Mouse (Mus musculus) intestine, embryonic 14.5 days (tissue): ENCODE results near the gene 4933434E20Rik. TPM values are rescaled to one million over a fixed set of nuclear protein-coding genes. Genes with fewer than 3 reads are reported as not detected.
A peak's percentile ranks its signal among the peaks of the same experiment; 100 is the strongest.

Source experiments
- ATAC-seq: fragments of 200-750 bp; cut with Nextera tagmentation; replicated peaks from 2 replicates; pipeline ENCODE4 v1.8.0; 2017; ENCODE audit warnings: low read depth, moderate number of reproducible peaks, moderate TSS enrichment, moderate library complexity; ENCODE audit not compliant: low FRiP score, low TSS enrichment
- DNase-seq: peaks from one replicate; pipeline ENCODE4 v3.0.0-alpha.2; 2018; ENCODE audit warnings: low spot score
- H3K27ac ChIP-seq: fragments of 300-500 bp; sonication (generic); 2 replicates; pipeline ENCODE4 v1.5.1; 2014; ENCODE audit warnings: low read depth, mild to moderate bottlenecking, control low read depth
- H3K27me3 ChIP-seq: fragments of 300-500 bp; sonication (generic); replicated peaks from 2 replicates; pipeline ENCODE4 v1.6.1; 2014; ENCODE audit warnings: low read length, control low read depth; ENCODE audit not compliant: control insufficient read depth, insufficient read depth
- H3K36me3 ChIP-seq: fragments of 300-500 bp; sonication (generic); 2 replicates; pipeline ENCODE4 v1.6.1; 2014; ENCODE audit warnings: low read length, control low read depth; ENCODE audit not compliant: control insufficient read depth, insufficient read depth
- H3K4me1 ChIP-seq: fragments of 300-500 bp; sonication (generic); replicated peaks from 2 replicates; pipeline ENCODE4 v1.6.1; 2014; ENCODE audit warnings: low read length, control low read depth, mixed read lengths; ENCODE audit not compliant: control insufficient read depth, insufficient read depth
- H3K4me2 ChIP-seq: fragments of 300-500 bp; sonication (generic); 2 replicates; pipeline ENCODE4 v1.6.1; 2014; ENCODE audit warnings: low read length
- H3K4me3 ChIP-seq: fragments of 300-500 bp; sonication (generic); 2 replicates; pipeline ENCODE4 v1.5.1; 2014; ENCODE audit warnings: low read depth, low read length, control low read depth, mixed read lengths
- H3K9ac ChIP-seq: fragments of 300-500 bp; sonication (generic); 2 replicates; pipeline ENCODE4 v1.6.1; 2014; ENCODE audit warnings: mild to moderate bottlenecking, low read length
- H3K9me3 ChIP-seq: fragments of 300-500 bp; sonication (generic); 2 replicates; pipeline ENCODE4 v1.6.1; 2016; ENCODE audit warnings: low read length, control low read depth; ENCODE audit not compliant: control insufficient read depth
- WGBS: fragments of 180-500 bp; shearing (Covaris S2); extraction: QIAGEN DNeasy Blood & Tissue Kit; methylation state at CpG from one replicate; pipeline ENCODE4 v1.1.7; 2014; 5-methylcytosine and 5-hydroxymethylcytosine counted together
- polyA plus RNA-seq: library from polyadenylated mRNA; unstranded; fragments of >200 nt; fragmentation: Nextera tagmentation; extraction: Ambion mirVana; gene quantifications from 2 replicates; pipeline ENCODE4 v1.2.1, GENCODE M21; 2014

Gene 4933434E20Rik
- polyA plus RNA-seq = 166 and 175 TPM in 2 replicates

- peak within 1 kb of the TSS; percentile 93 for H3K4me3 ChIP-seq
- H3K9ac ChIP-seq = peak within 1 kb of the TSS; percentile 97
- peak; percentile 83 for DNase-seq
- ATAC-seq = peak; percentile 76
- peak within 1 kb of the TSS; percentile 57 for H3K4me2 ChIP-seq
- no peaks in the 10 kb centered on the region for H3K27me3 ChIP-seq
- peaks cover 18% of the 10 kb centered on the region for H3K4me1 ChIP-seq
- peaks cover 30% of the 10 kb centered on the region for H3K36me3 ChIP-seq
- H3K9me3 ChIP-seq = no peaks in the 10 kb centered on the region
- peak within 1 kb of the TSS; percentile 95 for H3K27ac ChIP-seq
- 2% methylated on average over 40 of the region's 43 CpGs for WGBS
Observed at GRCm38 (mm10) chr3:90051441-90052350, at the start of gene 4933434E20Rik. 4933434E20Rik (plus strand) TSS chr3:90051636.

- no peaks in the 10 kb centered on the region for H3K9me3 ChIP-seq
- ATAC-seq (no peak), DNase-seq (no peak)
- H3K27ac ChIP-seq = peak overlapping the region; percentile 28; the same call in 1 of the 2 replicates
- H3K4me3 ChIP-seq = no peak overlapping the region
- peaks cover 94% of the 10 kb centered on the region for H3K36me3 ChIP-seq
- 43% methylated on average over 3 of the region's 3 CpGs for WGBS
- no peaks in the 10 kb centered on the region for H3K27me3 ChIP-seq
- H3K4me1 ChIP-seq = peaks cover 4% of the 10 kb centered on the region
- H3K9ac ChIP-seq = no peak overlapping the region
- peak overlapping the region; percentile 25; the same call in 1 of the 2 replicates for H3K4me2 ChIP-seq
Observed at GRCm38 (mm10) chr3:90004091-90004796, 47.2 kb upstream of the 4933434E20Rik start.

GRCm38 (mm10) chr3:90010291-90010690 lies 41.1 kb upstream of the 4933434E20Rik start:
- WGBS = 79% methylated on average over 2 of the region's 2 CpGs
- no peak overlapping the region for H3K27ac ChIP-seq

GRCm38 (mm10) chr3:90016626-90017025 lies 34.8 kb upstream of the 4933434E20Rik start:
- Histone ChIP-seq H3K4me2 (no peak overlapping the region), H3K27me3 (no peaks in the 10 kb centered on the region), H3K4me1 (no peaks in the 10 kb centered on the region), H3K9me3 (no peaks in the 10 kb centered on the region), H3K4me3 (no peak overlapping the region), H3K27ac (no peak overlapping the region), H3K9ac (no peak overlapping the region), H3K36me3 (peaks cover 100% of the 10 kb centered on the region)
- DNase-seq (no peak), ATAC-seq (no peak)
- 94% methylated on average over 4 of the region's 4 CpGs for WGBS

More at GRCm38 (mm10) chr3:90010291-90010690, 41.1 kb upstream of the 4933434E20Rik start:
- DNase-seq (no peak), ATAC-seq (no peak)
- Histone ChIP-seq H3K4me1 (no peaks in the 10 kb centered on the region), H3K9ac (no peak overlapping the region), H3K36me3 (peaks cover 99% of the 10 kb centered on the region), H3K9me3 (no peaks in the 10 kb centered on the region), H3K27me3 (no peaks in the 10 kb centered on the region), H3K4me3 (no peak overlapping the region), H3K4me2 (no peak overlapping the region)

- Histone ChIP-seq H3K4me1 (no peaks in the 10 kb centered on the region), H3K9ac (no peak overlapping the region), H3K36me3 (peaks cover 93% of the 10 kb centered on the region), H3K9me3 (no peaks in the 10 kb centered on the region), H3K4me3 (no peak overlapping the region), H3K4me2 (no peak overlapping the region), H3K27ac (no peak overlapping the region), H3K27me3 (no peaks in the 10 kb centered on the region)
- DNase-seq (no peak), ATAC-seq (no peak)
- 93% methylated on average over 2 of the region's 2 CpGs for WGBS
Observed at GRCm38 (mm10) chr3:90034653-90035052, 16.8 kb upstream of the 4933434E20Rik start.

- Histone ChIP-seq H3K4me2 (no peak overlapping the region), H3K36me3 (peaks cover 92% of the 10 kb centered on the region), H3K27ac (no peak overlapping the region), H3K27me3 (no peaks in the 10 kb centered on the region), H3K4me1 (no peaks in the 10 kb centered on the region), H3K9me3 (no peaks in the 10 kb centered on the region), H3K9ac (no peak overlapping the region), H3K4me3 (no peak overlapping the region)
- 97% methylated on average over 1 of the region's 1 CpGs for WGBS
- DNase-seq (no peak), ATAC-seq (no peak)
Observed at GRCm38 (mm10) chr3:90036263-90036662, 15.2 kb upstream of the 4933434E20Rik start.

GRCm38 (mm10) chr3:90049691-90050090 lies 1.7 kb upstream of the 4933434E20Rik start:
- H3K4me1 ChIP-seq = peaks cover 18% of the 10 kb centered on the region
- H3K4me3 ChIP-seq = no peak overlapping the region
- no peak overlapping the region for H3K4me2 ChIP-seq
- H3K27ac ChIP-seq = no peak overlapping the region
- ATAC-seq (no peak), DNase-seq (no peak)
- 61% methylated on average over 3 of the region's 3 CpGs for WGBS
- no peaks in the 10 kb centered on the region for H3K9me3 ChIP-seq
- no peaks in the 10 kb centered on the region for H3K27me3 ChIP-seq
- H3K36me3 ChIP-seq = peaks cover 30% of the 10 kb centered on the region
- no peak overlapping the region for H3K9ac ChIP-seq

- under 1% methylated on average over 81 of the region's 81 CpGs for WGBS
Observed at GRCm38 (mm10) chr3:90052351-90053241, 1.2 kb downstream of the 4933434E20Rik start, which contains the start of gene Ubap2l. Ubap2l (minus strand) TSS chr3:90052628.

More at GRCm38 (mm10) chr3:90052351-90053241, 1.2 kb downstream of the 4933434E20Rik start, which contains the start of gene Ubap2l:
- Histone ChIP-seq H3K9me3 (no peaks in the 10 kb centered on the region), H3K27ac (peak within 1 kb of the TSS; percentile 95), H3K4me2 (peak within 1 kb of the TSS; percentile 72), H3K9ac (peak within 1 kb of the TSS; percentile 97), H3K4me3 (peak within 1 kb of the TSS; percentile 93), H3K27me3 (no peaks in the 10 kb centered on the region), H3K4me1 (peaks cover 18% of the 10 kb centered on the region), H3K36me3 (peaks cover 30% of the 10 kb centered on the region)
- DNase-seq (peak; percentile 97), ATAC-seq (peak; percentile 94)
